Mouse (Mus musculus) C2C12 (cell line): ENCODE results near the gene Bpifb9a.

ENCODE experiments used
- CEBPB ChIP-seq: IDR thresholded peaks from one replicate; pipeline ENCODE4 v1.6.1; 2011; ENCODE audit warnings: low read depth, mild to moderate bottlenecking, control low read depth, moderate library complexity
- CTCF ChIP-seq: IDR thresholded peaks from one replicate; pipeline ENCODE4 v1.5.1; 2011; ENCODE audit not compliant: control insufficient read depth, insufficient read depth, insufficient read length
- FOSL1 ChIP-seq: IDR thresholded peaks from one replicate; pipeline ENCODE4 v1.8.0; 2011; ENCODE audit warnings: mild to moderate bottlenecking, low read length; ENCODE audit not compliant: poor library complexity, insufficient read depth, severe bottlenecking
- MAX ChIP-seq: IDR thresholded peaks from one replicate; pipeline ENCODE4 v1.6.1; 2011; ENCODE audit warnings: mild to moderate bottlenecking, control low read depth
- MYOD1 ChIP-seq: IDR thresholded peaks from one replicate; pipeline ENCODE4 v1.6.1; 2011; ENCODE audit warnings: low read depth; ENCODE audit not compliant: control insufficient read depth, insufficient read length
- MYOG ChIP-seq: IDR thresholded peaks from one replicate; pipeline ENCODE4 v1.6.1; 2011; ENCODE audit not compliant: control insufficient read depth, insufficient read length; ENCODE audit errors: extremely low read depth
- USF1 ChIP-seq: IDR thresholded peaks from one replicate; pipeline ENCODE4 v1.6.1; 2011; ENCODE audit warnings: low read depth, mild to moderate bottlenecking, control low read depth, moderate library complexity

DNA sequence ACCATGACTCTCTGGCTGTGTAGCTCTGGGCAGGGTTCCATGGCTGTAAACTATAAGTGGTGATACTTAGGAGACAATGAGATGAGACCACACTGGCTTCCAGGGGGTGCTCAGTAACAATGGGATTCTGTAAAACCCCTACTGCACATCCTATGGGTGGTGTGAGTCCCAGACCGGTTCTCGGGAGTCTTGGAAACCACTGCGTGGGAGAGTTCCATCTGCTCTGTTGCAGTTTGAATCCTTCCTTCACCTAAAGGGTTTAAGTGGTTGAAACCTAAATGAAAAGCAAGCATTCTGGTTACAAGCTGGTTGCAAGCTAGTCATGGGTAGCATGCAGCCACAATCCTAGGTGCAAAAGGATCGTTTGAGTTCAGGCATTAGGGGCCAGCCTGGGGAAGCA lies 45.8 kb upstream of the Bpifb9a start:
- no peak for TF ChIP-seq CTCF
- no peak for TF ChIP-seq USF1
- no peak for TF ChIP-seq CEBPB
- no peak for TF ChIP-seq FOSL1
- no peak for TF ChIP-seq MAX
- no peak for TF ChIP-seq MYOG
- TF ChIP-seq MYOD1: no peak
